Mouse (Mus musculus) fat pad, adult 2 months (tissue): ENCODE measurements around the gene Vat1l.

Source experiments
- DNase-seq: peaks from one replicate; pipeline ENCODE4 v3.0.0-alpha.2; 2011; ENCODE audit warnings: low read depth, low spot score; ENCODE audit errors: extremely low read depth

The Vat1l gene

GRCm38 (mm10) chr8:114387494-114387893 is 182.1 kb downstream of the Vat1l start:
- DNase-seq = no peak

- DNase-seq = peak; percentile 42
These were observed 185.2 kb downstream of the Vat1l start for GRCm38 (mm10) chr8:114390465-114391254.

- no peak for DNase-seq
These were observed 192.9 kb downstream of the Vat1l start for GRCm38 (mm10) chr8:114398326-114398725.

- no peak for DNase-seq
These were observed 193.9 kb downstream of the Vat1l start for GRCm38 (mm10) chr8:114399273-114399672.

- DNase-seq = no peak
These were observed 196.3 kb downstream of the Vat1l start for GRCm38 (mm10) chr8:114401679-114402078.

- no peak for DNase-seq
These were observed 206.0 kb downstream of the Vat1l start for GRCm38 (mm10) chr8:114411421-114411820.

GRCm38 (mm10) chr8:114417786-114418185 is 212.4 kb downstream of the Vat1l start, which contains the start of gene Clec3a:
TSS of gene Clec3a (plus strand) at chr8:114418086.
- DNase-seq = no peak

GRCm38 (mm10) chr8:114418486-114418885 is 213.1 kb downstream of the Vat1l start:
- no peak for DNase-seq

- no peak for DNase-seq
These were observed 213.5 kb downstream of the Vat1l start for GRCm38 (mm10) chr8:114418904-114419303.

GRCm38 (mm10) chr8:114421544-114421943 is 216.1 kb downstream of the Vat1l start:
- DNase-seq = no peak
